Mouse (Mus musculus) myocyte (in vitro differentiated cells): Measurements from ENCODE around the gene Rpp25. TPM values are rescaled to one million over a fixed set of nuclear protein-coding genes. Genes with fewer than 3 reads are reported as not detected.
A peak's percentile ranks its signal among the peaks of the same experiment; 100 is the strongest.

Experiments used
- H3K27me3 ChIP-seq: one replicate; pipeline ENCODE4 v1.6.1; 2011; ENCODE audit not compliant: control insufficient read depth, insufficient read depth, insufficient read length
- H3K36me3 ChIP-seq: one replicate; pipeline ENCODE4 v1.6.1; 2011; ENCODE audit not compliant: control insufficient read depth, insufficient read depth
- H3K4me2 ChIP-seq: one replicate; pipeline ENCODE4 v1.6.1; 2011; ENCODE audit warnings: low read depth, control low read depth
- H3K4me3 ChIP-seq: one replicate; pipeline ENCODE4 v1.5.1; 2011; ENCODE audit warnings: mild to moderate bottlenecking, control low read depth, moderate library complexity
- H3K79me2 ChIP-seq: one replicate; pipeline ENCODE4 v1.6.1; 2011; ENCODE audit not compliant: control insufficient read depth, insufficient read depth
- H3ac ChIP-seq: one replicate; pipeline ENCODE4 v1.6.1; 2011; ENCODE audit not compliant: control insufficient read depth, insufficient read length
- CEBPB ChIP-seq: IDR thresholded peaks from 2 replicates; pipeline ENCODE4 v1.6.1; 2011; ENCODE audit warnings: mild to moderate bottlenecking, moderate library complexity; ENCODE audit not compliant: poor library complexity, insufficient read depth, severe bottlenecking
- E2F4 ChIP-seq: IDR thresholded peaks from one replicate; pipeline ENCODE4 v1.6.1; 2011; ENCODE audit warnings: mild to moderate bottlenecking, control low read depth, moderate library complexity; ENCODE audit not compliant: insufficient read depth
- MAX ChIP-seq: IDR thresholded peaks from one replicate; pipeline ENCODE4 v1.6.1; 2011; ENCODE audit warnings: low read depth, mild to moderate bottlenecking, control low read depth
- MYOD1 ChIP-seq, 3 experiments: IDR thresholded peaks; one replicate each; pipeline ENCODE4 v1.6.1; 2011; ENCODE audit warnings: control low read depth in 2 of 3, low read depth in 2 of 3, mild to moderate bottlenecking in 2 of 3, moderate library complexity in 1 of 3; ENCODE audit not compliant: insufficient read length in 2 of 3, control insufficient read depth in 1 of 3
- MYOG ChIP-seq, 3 experiments: IDR thresholded peaks; one replicate each; pipeline ENCODE4 v1.6.1; 2011; ENCODE audit warnings: control low read depth in 2 of 3, low read depth in 2 of 3, mild to moderate bottlenecking in 2 of 3; ENCODE audit not compliant: insufficient read length in 2 of 3, control insufficient read depth in 1 of 3, insufficient read depth in 1 of 3
- POLR2A ChIP-seq: IDR thresholded peaks from one replicate; pipeline ENCODE4 v1.6.1; 2011; ENCODE audit warnings: low read depth, mild to moderate bottlenecking, control low read depth, moderate library complexity; ENCODE audit not compliant: insufficient read length
- POLR2AphosphoS2 ChIP-seq: IDR thresholded peaks from one replicate; pipeline ENCODE4 v1.6.1; 2011; ENCODE audit warnings: low read depth, control low read depth; ENCODE audit not compliant: insufficient read length
- REST ChIP-seq: IDR thresholded peaks from one replicate; pipeline ENCODE4 v1.6.1; 2011; ENCODE audit warnings: mild to moderate bottlenecking, control low read depth, moderate library complexity; ENCODE audit not compliant: insufficient read depth, insufficient read length
- SRF ChIP-seq: IDR thresholded peaks from one replicate; pipeline ENCODE4 v1.6.1; 2011; ENCODE audit warnings: low read depth; ENCODE audit not compliant: control insufficient read depth, insufficient read length
- TCF12 ChIP-seq: IDR thresholded peaks from one replicate; pipeline ENCODE4 v1.6.1; 2011; ENCODE audit warnings: mild to moderate bottlenecking, control low read depth; ENCODE audit not compliant: poor library complexity, insufficient read depth, severe bottlenecking
- TCF3 ChIP-seq: IDR thresholded peaks from one replicate; pipeline ENCODE4 v1.6.1; 2011; ENCODE audit warnings: low read depth, control low read depth; ENCODE audit not compliant: insufficient read length
- USF1 ChIP-seq: IDR thresholded peaks from one replicate; pipeline ENCODE4 v1.6.1; 2011; ENCODE audit warnings: low read depth, mild to moderate bottlenecking, control low read depth, moderate library complexity
- polyA plus RNA-seq: library from polyadenylated mRNA; unstranded; fragments of >200 nt; fragmentation: generic; extraction: Trizol; gene quantifications from one replicate; pipeline ENCODE4 v1.2.1, GENCODE M21; 2012; ENCODE audit warnings: missing spikeins

The Rpp25 gene
- polyA plus RNA-seq, 1 experiment = 0.11 TPM

DNA sequence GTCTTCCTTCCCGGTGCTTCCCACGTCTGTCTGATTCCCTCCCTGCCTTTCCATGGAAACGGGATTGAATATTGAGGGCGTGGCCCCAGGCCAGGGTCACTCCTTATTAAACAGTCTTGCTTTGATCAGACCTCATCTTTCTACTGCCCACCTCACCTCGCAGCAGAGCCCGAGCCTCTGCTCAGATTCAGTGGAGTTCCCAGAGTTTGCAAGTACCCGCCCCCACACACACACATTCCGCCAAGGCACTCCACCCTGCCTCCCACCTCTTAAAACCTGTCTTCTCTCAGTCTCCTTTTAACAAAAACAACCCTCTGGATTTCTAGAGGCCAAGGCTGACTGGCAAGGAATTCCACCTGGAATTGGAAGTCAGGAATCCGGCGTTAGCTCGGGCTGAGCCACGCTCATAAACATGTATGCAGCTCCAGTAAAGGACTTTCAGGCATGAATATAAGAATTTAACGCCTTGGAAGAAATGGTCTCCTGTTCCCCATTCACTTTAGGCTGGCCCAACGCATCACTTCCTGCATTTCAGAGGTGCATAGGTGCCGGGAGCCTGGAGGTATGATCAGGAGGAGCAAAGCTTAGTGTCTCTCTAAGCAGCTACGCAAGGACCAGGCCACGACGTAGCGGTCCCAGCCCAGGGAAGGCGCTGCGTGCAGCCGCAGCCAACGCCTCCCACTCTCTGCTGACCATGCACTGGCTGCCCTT, 760 bp upstream of the Rpp25 start:
- TF ChIP-seq POLR2A = no peak
- no peak for TF ChIP-seq SRF
- TF ChIP-seq MYOG (IDR thresholded peaks at IDR 0.05; ENCODE audit: control insufficient read depth in 1 of 3, insufficient read depth in 1 of 3, insufficient read length in 2 of 3, low read depth in 2 of 3) = no peak
- no peak for TF ChIP-seq MAX
- TF ChIP-seq TCF3 = no peak
- TF ChIP-seq E2F4 = no peak
- TF ChIP-seq POLR2AphosphoS2 = no peak
- TF ChIP-seq REST = no peak
- no peak for TF ChIP-seq CEBPB
- TF ChIP-seq MYOD1 (IDR thresholded peaks at IDR 0.05; ENCODE audit: control insufficient read depth in 1 of 3, insufficient read length in 2 of 3, low read depth in 2 of 3) = no peak
- no peak for TF ChIP-seq USF1
- no peak for TF ChIP-seq TCF12
- Histone ChIP-seq H3K27me3 (peaks cover 8% of the 10 kb centered on the region), H3K4me3 (no peak overlapping the region), H3K79me2 (no peaks in the 10 kb centered on the region), H3ac (no peak overlapping the region), H3K4me2 (no peak overlapping the region), H3K36me3 (no peaks in the 10 kb centered on the region)

DNA sequence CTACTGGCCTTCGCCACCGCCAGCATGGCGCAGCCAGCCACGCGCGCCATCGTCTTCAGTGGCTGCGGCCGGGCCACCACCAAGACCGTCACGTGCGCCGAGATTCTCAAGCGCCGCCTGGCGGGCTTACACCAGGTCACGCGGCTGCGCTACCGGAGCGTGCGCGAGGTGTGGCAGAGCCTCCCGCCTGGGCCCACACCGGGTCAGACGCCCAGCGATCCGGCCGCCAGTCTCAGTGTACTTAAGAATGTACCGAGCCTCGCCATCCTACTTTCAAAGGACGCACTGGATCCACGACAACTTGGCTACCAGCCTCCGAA, 515 bp downstream of the Rpp25 start:
- H3K36me3 ChIP-seq = no peaks in the 10 kb centered on the region
- H3K79me2 ChIP-seq = no peaks in the 10 kb centered on the region
- no peak overlapping the region for H3ac ChIP-seq
- TF ChIP-seq REST (no peak), MAX (no peak), POLR2A (no peak), TCF12 (no peak), USF1 (no peak), CEBPB (no peak), SRF (no peak), MYOG (IDR thresholded peaks at IDR 0.05; ENCODE audit: control insufficient read depth in 1 of 3, insufficient read depth in 1 of 3, insufficient read length in 2 of 3, low read depth in 2 of 3) (no peak), TCF3 (no peak)
- H3K4me3 ChIP-seq = no peak overlapping the region
- H3K27me3 ChIP-seq = peaks cover 8% of the 10 kb centered on the region
- H3K4me2 ChIP-seq = peak overlapping the region; percentile 24

DNA sequence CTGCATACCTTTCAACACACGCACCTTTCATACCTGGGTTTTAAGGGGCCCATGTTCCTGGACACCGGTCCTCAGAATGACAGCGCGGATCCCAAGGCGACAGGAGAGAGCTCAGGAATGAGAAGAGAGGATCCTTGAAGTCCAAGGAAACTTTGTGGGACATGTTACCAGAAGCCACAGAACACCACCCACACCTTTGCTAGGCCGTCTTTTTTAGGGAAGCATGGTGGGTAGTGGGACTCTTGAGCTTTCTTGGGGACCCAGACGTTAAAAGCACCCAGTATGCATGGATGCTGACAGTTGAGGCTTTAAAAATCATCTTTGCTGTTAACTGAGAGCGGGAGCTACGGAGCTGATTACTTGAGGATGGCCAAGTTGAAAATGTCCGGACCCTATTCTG, 1.1 kb downstream of the Rpp25 start:
- no peaks in the 10 kb centered on the region for H3K36me3 ChIP-seq
- no peak overlapping the region for H3K4me3 ChIP-seq
- no peak for TF ChIP-seq REST
- TF ChIP-seq SRF = no peak
- TF ChIP-seq MAX = no peak
- no peak for TF ChIP-seq MYOD1 (IDR thresholded peaks at IDR 0.05; ENCODE audit: control insufficient read depth in 1 of 3, insufficient read length in 2 of 3, low read depth in 2 of 3)
- H3K4me2 ChIP-seq = peak overlapping the region; percentile 70
- no peaks in the 10 kb centered on the region for H3K79me2 ChIP-seq
- H3ac ChIP-seq = no peak overlapping the region
- peaks cover 8% of the 10 kb centered on the region for H3K27me3 ChIP-seq

DNA sequence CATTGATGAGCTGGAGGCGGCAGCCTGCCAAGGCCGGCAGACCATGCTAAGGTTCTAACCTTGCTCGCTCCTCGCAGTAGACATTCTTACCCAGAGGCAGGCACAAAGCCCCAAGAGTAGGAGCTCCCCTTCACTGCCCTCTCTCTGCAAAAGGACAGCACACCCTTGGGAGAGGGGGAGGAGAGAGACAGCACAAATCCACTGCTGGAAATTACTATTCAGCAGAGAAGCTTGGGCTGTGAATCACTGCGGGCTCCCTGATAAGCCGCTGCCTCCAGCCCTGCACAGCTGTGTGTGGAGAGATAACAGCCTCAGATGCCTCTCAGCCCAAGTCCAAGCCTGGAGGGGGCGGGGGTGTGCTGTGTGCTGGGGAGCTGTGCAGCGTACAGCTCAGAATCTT, 1.9 kb downstream of the Rpp25 start:
- peaks cover 8% of the 10 kb centered on the region for H3K27me3 ChIP-seq
- peak overlapping the region; percentile 70 for H3K4me2 ChIP-seq
- H3K79me2 ChIP-seq = no peaks in the 10 kb centered on the region
- H3K36me3 ChIP-seq = no peaks in the 10 kb centered on the region
- TF ChIP-seq MYOD1 (IDR thresholded peaks at IDR 0.05; ENCODE audit: control insufficient read depth in 1 of 3, insufficient read length in 2 of 3, low read depth in 2 of 3) = peak in 2 of 3 experiments; percentile 70 to 87
- peak; percentile 19 for TF ChIP-seq TCF12
- no peak for TF ChIP-seq POLR2A
- TF ChIP-seq MYOG (IDR thresholded peaks at IDR 0.05; ENCODE audit: control insufficient read depth in 1 of 3, insufficient read depth in 1 of 3, insufficient read length in 2 of 3, low read depth in 2 of 3) = peak; percentile 16 to 86 (median 71)
- no peak overlapping the region for H3ac ChIP-seq
- no peak overlapping the region for H3K4me3 ChIP-seq

DNA sequence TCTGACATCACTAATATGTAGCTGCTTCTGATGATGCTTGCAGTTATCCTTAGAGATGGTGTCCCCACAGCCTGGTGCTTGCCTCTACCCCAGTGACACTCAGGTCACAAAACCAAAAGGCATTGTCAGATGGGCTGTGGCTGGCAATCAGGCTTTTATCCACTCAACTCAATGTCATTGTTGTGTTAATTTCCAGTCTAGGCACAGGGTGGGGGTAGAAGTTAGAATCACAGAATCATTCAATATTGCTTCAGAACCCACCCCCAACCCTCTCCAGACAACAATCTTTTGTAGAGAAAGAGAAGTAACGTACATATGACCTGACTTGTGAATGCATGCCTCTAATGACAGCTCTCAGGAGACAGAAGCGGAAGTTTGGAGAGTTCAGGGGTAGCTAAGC, 6.8 kb downstream of the Rpp25 start:
- Histone ChIP-seq H3K79me2 (no peaks in the 10 kb centered on the region), H3K4me2 (no peak overlapping the region), H3K4me3 (no peak overlapping the region), H3ac (no peak overlapping the region), H3K36me3 (no peaks in the 10 kb centered on the region), H3K27me3 (peaks cover 6% of the 10 kb centered on the region)
- TF ChIP-seq MAX (no peak), MYOG (IDR thresholded peaks at IDR 0.05; ENCODE audit: control insufficient read depth in 1 of 3, insufficient read depth in 1 of 3, insufficient read length in 2 of 3, low read depth in 2 of 3) (no peak)
